Mouse (Mus musculus): Measurements from ENCODE around the gene Dpy30. TPM values are rescaled to one million over a fixed set of nuclear protein-coding genes. Genes with fewer than 3 reads are reported as not detected.
A peak's percentile ranks its signal among the peaks of the same experiment; 100 is the strongest.

The Dpy30 gene
- polyA plus RNA-seq, 1 experiment from 2014 or later = 220 TPM

GRCm38 (mm10) chr17:74271541-74272268, 52.0 kb downstream of the Dpy30 start:
- Histone ChIP-seq H3K4me2 (replicated peaks) (no peak overlapping the region), H3K36me3 (0 out of 2 replicates have a peak, but pooled peaks cover 6% of the 10 kb centered on the region), H3K4me3 (replicated peaks) (no peak overlapping the region), H3K27ac (no peak overlapping the region), H3K4me1 (replicated peaks) (no peaks in the 10 kb centered on the region), H3K27me3 (no peaks in the 10 kb centered on the region), H3K9ac (replicated peaks) (no peak overlapping the region), H3K9me3 (no peaks in the 10 kb centered on the region)
- ATAC-seq = no peak
- WGBS = 99% methylated on average over 3 of the region's 3 CpGs

GRCm38 (mm10) chr17:74270205-74270604, 53.5 kb downstream of the Dpy30 start:
- H3K36me3 ChIP-seq = 0 out of 2 replicates have a peak, but pooled peaks cover 2% of the 10 kb centered on the region
- H3K9ac ChIP-seq (replicated peaks) = no peak overlapping the region
- no peak overlapping the region for H3K27ac ChIP-seq
- no peaks in the 10 kb centered on the region for H3K9me3 ChIP-seq
- H3K4me1 ChIP-seq (replicated peaks) = peaks cover 12% of the 10 kb centered on the region
- ATAC-seq = no peak
- H3K27me3 ChIP-seq = no peaks in the 10 kb centered on the region
- 98% methylated on average over 2 of the region's 2 CpGs for WGBS
- no peak overlapping the region for H3K4me3 ChIP-seq (replicated peaks)
- no peak overlapping the region for H3K4me2 ChIP-seq (replicated peaks)

- Histone ChIP-seq H3K4me2 (replicated peaks) (no peak overlapping the region), H3K36me3 (0 out of 2 replicates have a peak, but pooled peaks cover 2% of the 10 kb centered on the region), H3K9ac (replicated peaks) (no peak overlapping the region), H3K27ac (no peak overlapping the region), H3K4me1 (replicated peaks) (peaks cover 27% of the 10 kb centered on the region), H3K4me3 (replicated peaks) (no peak overlapping the region), H3K9me3 (no peaks in the 10 kb centered on the region), H3K27me3 (no peaks in the 10 kb centered on the region)
- no peak for ATAC-seq
- 92% methylated on average over 11 of the region's 11 CpGs for WGBS
These were observed 56.1 kb downstream of the Dpy30 start for GRCm38 (mm10) chr17:74267415-74268180.

- Histone ChIP-seq H3K9me3 (no peaks in the 10 kb centered on the region), H3K4me2 (replicated peaks) (no peak overlapping the region), H3K9ac (replicated peaks) (no peak overlapping the region), H3K36me3 (0 out of 2 replicates have a peak, but pooled peaks cover 2% of the 10 kb centered on the region), H3K27ac (peak overlapping the region; percentile 69), H3K4me1 (replicated peaks) (peaks cover 36% of the 10 kb centered on the region), H3K27me3 (no peaks in the 10 kb centered on the region), H3K4me3 (replicated peaks) (no peak overlapping the region)
- WGBS = 47% methylated on average over 1 of the region's 1 CpGs
- ATAC-seq = no peak
These were observed 58.1 kb downstream of the Dpy30 start for GRCm38 (mm10) chr17:74265636-74266035.

GRCm38 (mm10) chr17:74265156-74265505, 58.6 kb downstream of the Dpy30 start:
- H3K9me3 ChIP-seq = no peaks in the 10 kb centered on the region
- whole genome bisulfite sequencing = 8% methylated on average over 5 of the region's 5 CpGs
- H3K4me2 ChIP-seq (replicated peaks) = peak overlapping the region; percentile 19
- no peak overlapping the region for H3K4me3 ChIP-seq (replicated peaks)
- H3K4me1 ChIP-seq (replicated peaks) = peaks cover 36% of the 10 kb centered on the region
- peak; percentile 74 for ATAC-seq
- H3K27me3 ChIP-seq = no peaks in the 10 kb centered on the region
- H3K27ac ChIP-seq = peak overlapping the region; percentile 69
- H3K9ac ChIP-seq (replicated peaks) = 0 out of 2 replicates have a peak overlapping the region, but pooled peaks have one; percentile 17
- H3K36me3 ChIP-seq = 0 out of 2 replicates have a peak, but pooled peaks cover 2% of the 10 kb centered on the region

GRCm38 (mm10) chr17:74264333-74265155, 59.2 kb downstream of the Dpy30 start:
- Histone ChIP-seq H3K4me1 (replicated peaks) (peaks cover 36% of the 10 kb centered on the region), H3K36me3 (0 out of 2 replicates have a peak, but pooled peaks cover 2% of the 10 kb centered on the region), H3K27ac (peak overlapping the region; percentile 69), H3K9ac (replicated peaks) (0 out of 2 replicates have a peak overlapping the region, but pooled peaks have one; percentile 17), H3K4me3 (replicated peaks) (no peak overlapping the region), H3K9me3 (no peaks in the 10 kb centered on the region), H3K4me2 (replicated peaks) (peak overlapping the region; percentile 19), H3K27me3 (no peaks in the 10 kb centered on the region)
- peak; percentile 44; the same call in 1 of the 2 replicates for ATAC-seq
- WGBS = 46% methylated on average over 3 of the region's 3 CpGs

GRCm38 (mm10) chr17:74262415-74262814, 61.3 kb downstream of the Dpy30 start:
- Histone ChIP-seq H3K36me3 (peaks cover 8% of the 10 kb centered on the region; the same call in 1 of the 2 replicates), H3K9ac (replicated peaks) (no peak overlapping the region), H3K27ac (no peak overlapping the region), H3K4me1 (replicated peaks) (peaks cover 36% of the 10 kb centered on the region), H3K27me3 (no peaks in the 10 kb centered on the region), H3K4me3 (replicated peaks) (no peak overlapping the region), H3K4me2 (replicated peaks) (no peak overlapping the region), H3K9me3 (no peaks in the 10 kb centered on the region)
- no peak for ATAC-seq
- 90% methylated on average over 3 of the region's 3 CpGs for WGBS

Other genes with a start within 250 kb of the Dpy30 start
- gene Memo1, start 28.4 kb downstream of the Dpy30 start, polyA plus RNA-seq (2015; fragmentation: Nextera tagmentation; extraction: Ambion mirVana) = 66.3 and 66.7 TPM in 2 replicates
- 27.5 and 30.0 TPM in 2 replicates for gene Spast, start 15.0 kb upstream of the Dpy30 start, polyA plus RNA-seq (2015; fragmentation: Nextera tagmentation; extraction: Ambion mirVana)
- gene Slc30a6, start 71.7 kb upstream of the Dpy30 start, polyA plus RNA-seq (2015; fragmentation: Nextera tagmentation; extraction: Ambion mirVana) = 29.9 and 33.6 TPM in 2 replicates
- 0.31 and 0.39 TPM in 2 replicates for gene Nlrc4, start 135.2 kb upstream of the Dpy30 start, polyA plus RNA-seq (2015; fragmentation: Nextera tagmentation; extraction: Ambion mirVana)
- 54.1 and 58.2 TPM in 2 replicates for gene Yipf4, start 165.5 kb upstream of the Dpy30 start, polyA plus RNA-seq (2015; fragmentation: Nextera tagmentation; extraction: Ambion mirVana)
- gene Birc6, start 204.4 kb upstream of the Dpy30 start, polyA plus RNA-seq (2015; fragmentation: Nextera tagmentation; extraction: Ambion mirVana) = 97.1 and 118 TPM in 2 replicates

Measured in midbrain, embryonic 13.5 days (tissue).